Mouse (Mus musculus) left cerebral cortex, adult 8-10 months (tissue): ENCODE results near the gene Brca2. TPM values are rescaled to one million over a fixed set of nuclear protein-coding genes. Genes with fewer than 3 reads are reported as not detected.
A peak's percentile ranks its signal among the peaks of the same experiment; 100 is the strongest.

Source experiments
- DNase-seq, 2 experiments: peaks; one replicate each; pipeline ENCODE4 v3.0.0; 2022; ENCODE audit warnings: low spot score in 2 of 2
- total RNA-seq, 4 experiments: library from RNA; stranded (reverse); gene quantifications; 2 replicates each; pipeline ENCODE4 v1.2.4; 2022

Brca2 gene
- total RNA-seq, 4 experiments from 2014 or later: 8.7 to 12.2 (median 9.7) TPM

DNA sequence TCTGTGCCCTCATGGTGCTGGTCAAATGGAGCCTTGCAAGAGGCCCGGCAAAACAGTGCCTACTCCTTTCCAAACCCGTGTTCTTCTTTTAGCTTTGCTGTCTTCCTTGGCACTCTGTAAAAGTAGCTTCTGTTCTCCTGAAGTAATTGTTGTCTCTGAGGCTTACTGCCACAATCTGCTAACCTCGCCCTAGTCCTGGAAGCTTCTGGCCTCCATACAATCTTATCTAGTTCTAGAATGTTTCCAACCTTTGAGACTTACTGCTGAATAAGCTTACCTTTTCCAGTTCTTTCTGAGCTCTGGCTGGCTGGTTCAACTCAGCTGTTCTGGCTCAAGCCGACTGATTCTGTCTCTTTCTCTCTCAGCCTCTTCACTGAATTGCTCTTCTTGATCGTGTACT lies 39.4 kb downstream of the Brca2 start:
- no peak for DNase-seq

DNA sequence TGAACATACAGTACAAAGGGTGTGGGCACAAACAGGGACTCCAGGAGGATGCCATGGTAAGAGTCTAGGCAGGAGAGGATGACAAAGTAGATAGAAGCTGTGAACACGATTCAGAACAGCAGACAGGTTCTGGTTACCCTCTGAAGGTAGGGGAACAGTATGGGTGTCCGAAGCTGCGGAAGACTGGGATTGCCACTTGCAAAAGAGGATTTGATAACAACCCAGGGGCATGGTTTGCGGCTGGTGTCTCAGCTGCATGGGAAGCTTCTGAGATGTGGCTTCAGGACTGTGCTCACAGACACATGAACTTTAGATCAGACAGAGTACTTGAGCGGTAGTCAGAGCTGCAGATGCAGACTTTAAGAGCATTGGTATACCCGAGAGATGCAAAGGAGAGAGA lies 42.0 kb downstream of the Brca2 start:
- DNase-seq: no peak

DNA sequence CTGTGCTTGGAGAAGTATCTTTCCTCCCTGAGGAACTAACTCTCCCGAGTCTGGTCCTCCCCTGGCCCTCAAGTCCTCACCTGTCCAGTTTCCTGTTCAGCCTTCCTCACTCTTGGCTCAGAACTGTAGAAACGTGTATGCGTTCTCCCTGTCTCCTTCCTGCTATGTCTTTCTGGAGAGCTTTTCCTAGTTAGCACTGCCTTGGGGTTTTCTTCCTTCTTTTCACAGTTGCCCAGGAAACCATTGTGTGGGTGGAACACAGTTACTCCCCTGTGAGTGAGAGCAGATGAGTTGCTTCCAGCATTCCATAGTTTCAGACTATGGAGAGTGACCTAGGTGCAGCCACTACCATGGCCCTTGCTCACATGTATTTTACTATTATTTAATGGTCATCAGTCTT lies 43.8 kb downstream of the Brca2 start:
- DNase-seq: peak in 1 of 2 experiments; percentile 58

DNA sequence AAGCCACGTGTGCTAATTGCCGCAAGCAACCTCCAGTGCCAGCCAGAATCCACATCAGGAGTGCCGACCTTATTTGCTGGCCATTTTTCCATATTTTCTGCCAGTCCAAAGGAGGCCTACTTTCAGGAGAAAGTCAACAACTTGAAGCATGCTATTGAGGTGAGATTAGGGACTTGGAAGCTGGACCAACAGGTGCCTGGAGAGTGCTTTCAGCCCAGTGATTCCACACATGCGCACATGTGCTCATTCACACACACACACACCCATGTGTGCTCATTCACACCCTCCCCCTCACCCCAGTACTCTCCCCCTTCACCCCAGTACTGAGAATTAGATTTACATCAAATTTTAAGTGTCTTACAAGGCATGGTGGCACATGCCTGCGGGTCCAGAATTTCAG lies 44.5 kb downstream of the Brca2 start:
- no peak for DNase-seq

DNA sequence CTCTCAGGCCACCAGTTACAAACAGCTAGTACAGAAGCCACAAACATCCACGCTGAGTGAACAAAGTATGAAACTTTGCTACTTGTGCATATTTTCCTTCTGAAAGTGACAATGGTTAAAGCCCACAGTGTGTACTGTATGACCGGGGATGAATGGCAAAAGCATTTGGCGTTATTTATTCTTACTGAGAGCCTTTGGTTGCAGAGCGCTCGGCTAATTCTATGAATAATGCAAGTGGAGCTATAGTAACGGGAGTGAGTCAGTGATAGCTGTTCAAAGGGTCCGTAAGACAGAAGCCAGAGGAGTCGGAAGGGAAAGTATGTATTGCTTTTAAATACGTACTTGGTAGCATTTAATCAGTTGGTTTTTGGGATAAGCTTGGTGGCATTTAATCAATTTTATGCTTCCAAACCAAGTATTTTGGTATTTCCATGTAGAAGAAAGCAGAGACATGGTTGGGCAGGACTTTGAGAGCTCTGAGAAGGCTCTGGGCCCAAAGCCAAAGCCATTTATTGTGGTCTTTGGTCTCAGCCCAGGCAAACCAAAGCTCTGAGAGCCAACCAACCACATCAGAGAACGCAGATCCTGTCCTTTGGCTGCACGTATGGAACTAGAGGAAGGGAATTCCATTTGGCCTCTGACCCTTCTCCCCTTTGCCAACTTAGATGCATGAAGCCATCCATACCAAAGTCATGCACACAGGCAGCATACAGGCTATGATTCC lies 48.2 kb downstream of the Brca2 start:
- DNase-seq: no peak

DNA sequence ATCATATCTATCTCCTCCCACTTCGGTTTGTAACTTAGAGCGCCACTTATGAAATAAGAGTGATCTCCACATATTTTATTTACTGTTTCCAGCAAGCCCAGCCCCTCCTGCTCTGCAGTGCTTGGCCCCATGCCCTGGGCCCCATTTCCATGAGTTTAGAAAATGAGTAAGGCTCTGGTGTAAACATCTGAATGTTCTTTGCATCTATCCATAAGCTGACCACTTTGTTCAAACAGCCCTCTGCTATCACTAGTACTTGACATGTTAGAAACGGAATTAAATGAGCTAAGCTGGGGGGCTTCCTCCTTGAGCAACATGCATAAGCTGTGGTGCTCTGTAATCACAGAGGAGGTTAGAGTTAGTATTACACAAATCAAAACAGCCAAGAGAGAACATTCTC lies 52.0 kb downstream of the Brca2 start:
- no peak for DNase-seq

DNA sequence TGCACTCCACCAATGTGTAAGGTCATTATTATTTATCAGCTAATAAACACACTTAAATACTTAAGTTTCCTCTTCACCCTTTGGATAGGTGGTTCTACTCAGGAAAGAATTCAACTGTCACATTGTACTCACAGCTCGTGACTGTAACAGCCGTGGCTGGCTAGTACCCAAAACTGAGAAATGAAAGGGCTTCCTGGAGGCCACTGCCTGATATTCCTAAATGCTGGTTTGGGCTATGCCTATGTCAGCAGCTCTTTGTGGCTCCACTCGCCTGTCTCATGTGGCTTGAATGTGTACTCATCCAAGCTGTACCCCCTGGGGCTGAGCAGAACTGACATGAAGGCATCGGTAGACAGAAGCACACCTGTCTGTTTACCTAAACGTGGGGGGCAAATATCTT lies 52.5 kb downstream of the Brca2 start:
- DNase-seq: no peak

DNA sequence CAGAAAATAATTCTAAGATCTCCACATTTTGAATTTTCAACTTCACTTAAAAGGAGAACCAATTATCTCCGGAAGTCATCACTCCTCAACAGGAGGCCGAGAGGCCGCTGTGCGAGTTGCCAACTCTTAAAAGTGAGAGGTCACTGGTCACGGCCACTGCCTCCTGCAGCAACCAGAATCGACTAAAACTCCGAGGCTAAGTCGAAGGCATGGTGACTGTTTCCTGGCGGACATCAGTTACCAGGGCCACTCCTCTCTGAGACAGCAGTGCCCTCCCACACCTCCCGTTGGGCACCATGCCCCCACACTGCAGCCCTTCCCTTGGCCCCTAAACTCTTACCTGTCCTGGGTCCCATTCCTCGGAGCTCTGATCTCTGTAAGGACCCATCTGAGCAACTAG lies 54.4 kb downstream of the Brca2 start:
- no peak for DNase-seq

DNA sequence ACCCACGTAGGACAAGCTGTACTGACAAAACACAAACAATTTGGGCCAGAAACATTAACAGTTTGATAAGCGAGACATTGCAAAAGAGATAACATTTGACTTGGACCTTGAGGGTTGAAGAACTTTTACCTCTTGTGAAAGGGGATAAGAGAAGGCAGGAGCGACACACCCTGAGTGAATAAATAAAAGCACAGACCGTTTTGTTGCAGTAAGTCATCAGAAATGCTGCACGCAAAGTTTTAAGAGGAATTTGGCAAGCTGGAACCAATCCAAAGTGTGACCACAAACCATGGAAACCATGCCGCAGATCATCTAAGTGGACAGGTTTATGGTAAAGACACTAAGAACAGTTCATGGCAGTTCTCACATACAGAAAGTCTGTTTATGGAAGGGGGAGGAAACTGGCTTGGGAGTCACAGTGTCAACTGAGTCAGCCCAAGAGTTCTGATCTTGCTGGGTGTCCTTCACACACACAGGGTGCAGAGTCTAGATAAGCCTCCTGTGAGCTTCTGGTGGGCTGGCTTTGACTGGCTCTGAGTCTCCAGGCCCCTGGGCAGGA lies 56.3 kb downstream of the Brca2 start:
- no peak for DNase-seq

DNA sequence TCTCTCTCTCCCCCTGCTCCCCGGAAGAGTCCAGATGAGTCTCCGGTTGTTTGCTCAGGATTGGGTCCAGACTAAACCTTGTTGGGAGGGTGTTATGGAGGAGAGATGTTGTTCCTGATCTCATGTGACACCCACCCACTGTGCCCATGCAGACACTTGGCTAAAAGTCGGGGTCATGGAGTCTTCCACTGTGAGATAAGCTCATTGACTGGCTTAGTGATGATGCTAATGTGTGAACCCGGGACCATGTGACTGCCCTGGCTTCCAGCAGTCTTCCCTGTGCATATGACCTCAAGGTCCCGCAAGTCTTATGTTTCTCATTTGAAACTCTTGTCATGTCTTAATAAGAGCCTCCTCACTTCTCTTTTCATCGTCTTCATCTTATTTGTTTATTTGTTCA lies 58.8 kb downstream of the Brca2 start:
- DNase-seq: no peak

DNA sequence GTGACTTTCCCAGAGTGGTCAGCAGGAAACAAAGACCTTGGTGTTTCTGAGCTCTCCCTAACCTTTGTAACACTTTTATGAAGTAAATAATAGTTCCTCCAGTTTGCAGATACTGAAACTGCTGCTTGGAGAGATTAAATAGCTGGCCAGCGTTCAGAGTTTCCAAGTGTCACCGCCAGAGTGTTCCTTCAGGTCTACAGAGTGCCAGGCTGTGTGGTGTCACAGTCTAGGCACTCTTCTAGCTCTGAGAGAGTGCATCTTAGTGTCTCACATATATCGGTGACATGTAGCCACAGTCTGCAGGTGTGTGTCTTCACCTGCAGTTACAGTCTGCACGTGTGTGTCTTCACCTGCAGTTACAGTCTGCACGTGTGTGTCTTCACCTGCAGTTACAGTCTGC lies 60.8 kb downstream of the Brca2 start:
- no peak for DNase-seq

DNA sequence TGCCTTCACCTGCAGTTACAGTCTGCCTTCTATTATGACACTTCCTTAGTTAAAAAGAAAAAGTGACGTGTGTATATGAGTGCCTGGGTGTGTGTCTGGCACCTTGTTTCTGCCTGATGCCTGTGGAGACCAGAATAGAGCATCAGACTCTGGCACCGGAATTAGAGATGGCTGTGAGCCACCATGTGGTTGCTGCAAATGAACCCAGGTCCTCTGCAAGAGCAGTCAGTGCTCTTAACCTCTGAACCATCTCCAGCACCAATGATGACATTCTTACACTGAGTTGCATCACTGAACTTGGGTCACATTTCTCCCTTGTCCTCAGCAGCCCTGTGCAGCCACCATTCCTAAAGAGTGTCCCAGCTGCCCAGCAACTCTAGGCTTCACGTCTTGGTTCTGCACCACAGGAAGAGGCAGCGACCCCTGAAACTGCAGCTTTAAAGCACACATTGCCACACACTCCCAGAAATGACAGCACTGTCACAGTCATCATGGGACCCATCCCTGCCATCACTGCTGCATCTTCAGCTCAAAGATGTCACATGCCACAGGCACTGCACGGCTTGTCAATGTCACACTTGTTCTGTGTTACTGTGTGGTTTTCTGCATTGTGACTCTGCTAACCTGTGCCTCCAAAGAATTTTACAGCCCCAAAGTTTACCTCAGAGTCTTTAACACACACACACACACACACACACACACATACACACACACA lies 61.3 kb downstream of the Brca2 start:
- DNase-seq: no peak

DNA sequence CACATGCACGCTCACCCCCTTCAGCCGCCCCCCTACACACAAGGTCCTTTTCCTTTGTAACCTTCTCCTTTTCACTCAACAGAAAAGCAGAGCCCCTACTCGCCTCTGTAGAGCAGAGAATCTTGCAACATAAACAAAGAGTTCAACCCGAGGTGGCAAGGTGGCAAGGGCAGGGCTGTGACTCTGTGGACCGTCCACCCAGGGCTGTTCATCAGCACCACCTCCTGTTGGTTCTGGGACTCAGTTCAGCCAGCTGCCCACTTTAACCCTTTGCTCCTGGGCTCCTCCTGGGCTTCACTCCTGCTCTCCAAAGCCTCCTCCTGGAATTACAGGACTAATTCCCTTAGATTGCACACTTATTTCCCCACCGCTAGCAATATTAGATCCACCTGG lies 61.9 kb downstream of the Brca2 start:
- DNase-seq: no peak

DNA sequence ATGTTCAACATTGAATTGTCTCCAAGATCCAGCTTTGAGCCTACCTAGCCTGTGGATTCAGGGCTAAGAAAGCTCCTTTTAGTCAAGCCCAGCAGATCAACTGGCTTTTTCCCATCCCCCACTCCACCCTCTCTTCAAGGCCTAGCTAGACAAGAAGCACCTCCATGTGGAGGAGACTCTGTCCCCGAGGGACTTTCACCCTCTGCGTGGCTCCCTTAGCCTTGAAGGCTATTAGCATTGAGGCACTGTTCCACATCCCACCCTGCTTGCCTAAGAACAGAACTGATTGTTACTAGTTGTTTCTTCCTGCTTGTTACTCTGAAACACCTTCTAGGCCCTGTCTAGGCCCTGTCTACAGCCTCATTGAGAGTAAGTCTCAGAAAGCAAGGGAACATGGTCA lies 67.5 kb downstream of the Brca2 start:
- no peak for DNase-seq

DNA sequence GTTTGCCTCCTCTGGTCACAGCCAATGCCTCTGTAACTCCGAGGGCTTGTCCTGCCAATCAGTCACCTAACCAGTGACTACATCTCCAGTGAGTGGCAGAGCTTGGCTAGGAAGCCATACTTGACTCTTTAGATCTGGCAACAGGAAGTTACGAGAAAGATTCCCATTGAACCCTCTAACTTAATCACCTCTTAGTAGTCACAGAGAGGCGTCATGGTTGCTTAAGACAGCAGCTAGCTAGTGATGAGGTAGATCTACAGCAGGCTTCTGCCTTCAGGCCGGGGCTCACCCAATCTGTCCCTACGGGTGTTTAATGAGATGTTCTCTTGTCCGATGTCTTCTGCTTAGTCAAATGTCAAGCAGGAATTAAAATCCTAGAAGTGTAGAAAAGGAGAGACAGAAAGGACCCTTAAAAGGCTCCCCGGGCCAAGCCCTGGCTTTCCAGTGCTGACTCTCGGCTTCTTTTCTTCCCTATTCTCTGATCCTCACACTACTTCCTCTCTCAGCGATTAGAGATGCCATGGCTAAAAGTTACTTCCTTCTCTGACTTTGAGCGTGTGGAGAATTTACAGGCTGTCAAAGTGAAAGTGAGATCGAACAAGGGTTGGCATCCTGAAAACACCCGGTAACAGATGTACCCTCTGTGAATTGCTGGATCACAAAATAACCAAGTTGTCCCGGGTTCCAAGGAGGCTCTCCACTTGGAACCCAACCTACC lies 69.9 kb downstream of the Brca2 start:
- no peak for DNase-seq

DNA sequence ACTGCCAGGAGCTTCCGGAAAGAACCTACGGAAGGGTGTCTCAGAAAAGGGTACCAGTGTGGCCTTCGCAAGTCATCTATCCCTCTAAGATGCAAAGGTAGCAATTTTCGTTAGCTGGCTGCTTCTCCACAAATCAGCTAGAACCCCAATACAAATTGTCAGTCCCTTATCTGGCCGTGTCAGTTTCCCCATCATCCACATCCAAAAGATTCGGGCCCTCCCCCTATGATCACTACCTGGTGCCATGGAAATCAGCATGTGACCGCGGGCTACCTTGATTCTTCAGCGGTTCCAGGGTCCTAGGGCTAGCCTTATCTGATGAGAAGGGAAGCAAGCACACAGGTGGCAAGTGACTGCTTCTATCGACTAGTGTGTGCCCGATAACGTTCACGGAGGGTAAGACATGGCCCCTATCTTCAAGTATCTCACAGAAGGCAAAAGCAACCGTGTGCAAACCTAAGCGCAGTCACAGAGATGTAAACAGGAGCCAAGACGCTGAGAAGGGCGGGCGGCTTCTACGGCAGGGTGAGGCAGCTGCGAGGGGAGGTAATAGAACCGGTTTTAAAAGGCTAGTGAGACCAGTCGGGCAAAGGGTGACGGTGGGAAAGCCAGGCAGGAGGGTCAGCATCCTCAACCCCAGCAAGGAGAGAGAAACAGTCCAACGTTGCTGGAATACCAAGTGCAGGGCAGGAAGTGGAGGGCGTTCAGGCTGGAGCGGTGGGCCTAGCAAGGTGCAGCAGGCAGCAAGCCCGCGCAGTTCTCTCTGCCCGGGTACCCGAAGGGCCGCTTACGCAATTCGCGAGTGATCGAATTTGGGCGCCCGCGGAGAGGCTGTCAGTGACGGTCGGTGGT lies 70.7 kb downstream of the Brca2 start:
- peak in 1 of 2 experiments; percentile 47 for DNase-seq

DNA sequence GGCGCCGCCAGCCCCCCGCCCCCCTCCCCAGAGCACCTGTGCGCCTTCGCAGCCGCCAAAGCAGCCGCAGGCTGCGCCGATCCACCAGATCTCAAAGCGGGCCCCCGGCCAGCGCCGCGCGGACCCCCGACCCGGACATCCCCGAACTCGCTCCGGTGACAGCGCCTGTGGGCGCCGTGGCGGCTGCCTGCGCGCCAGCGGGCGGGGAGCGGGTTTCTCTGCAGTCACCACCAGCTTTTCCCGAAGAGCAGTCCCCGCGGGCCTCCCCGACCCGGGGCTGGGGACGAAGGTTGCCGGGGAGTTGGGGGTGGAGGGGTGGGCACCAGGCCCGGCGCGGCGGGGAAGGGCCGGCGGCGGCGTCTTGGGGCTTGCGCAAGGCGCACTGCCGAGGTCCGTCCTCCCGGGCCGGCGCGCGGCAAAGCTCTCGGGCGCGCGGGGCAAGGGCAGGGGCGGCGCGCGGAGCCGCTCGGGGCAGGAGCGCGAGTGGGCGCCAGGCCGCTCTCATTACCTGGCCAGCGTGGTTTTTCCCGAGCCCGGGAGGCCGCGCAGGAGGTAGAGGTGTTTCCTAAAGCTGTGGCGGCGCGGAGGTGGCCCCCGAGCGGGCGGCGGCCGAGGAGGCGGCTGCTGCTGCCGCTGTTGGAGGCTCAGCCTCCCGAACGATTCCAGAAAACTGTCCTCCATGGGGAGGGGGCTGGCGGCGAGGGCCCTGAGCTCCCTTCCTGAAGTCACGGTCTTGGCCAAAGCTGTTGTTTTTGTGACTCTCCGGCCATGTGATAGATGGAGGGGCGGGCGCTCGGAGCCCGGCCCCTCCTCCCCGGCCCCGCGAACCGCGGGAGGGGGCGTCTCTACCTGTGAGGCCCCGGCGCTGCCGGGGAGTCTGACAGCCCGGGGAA lies 71.6 kb downstream of the Brca2 start:
- peak; percentile 59 to 70 for DNase-seq

DNA sequence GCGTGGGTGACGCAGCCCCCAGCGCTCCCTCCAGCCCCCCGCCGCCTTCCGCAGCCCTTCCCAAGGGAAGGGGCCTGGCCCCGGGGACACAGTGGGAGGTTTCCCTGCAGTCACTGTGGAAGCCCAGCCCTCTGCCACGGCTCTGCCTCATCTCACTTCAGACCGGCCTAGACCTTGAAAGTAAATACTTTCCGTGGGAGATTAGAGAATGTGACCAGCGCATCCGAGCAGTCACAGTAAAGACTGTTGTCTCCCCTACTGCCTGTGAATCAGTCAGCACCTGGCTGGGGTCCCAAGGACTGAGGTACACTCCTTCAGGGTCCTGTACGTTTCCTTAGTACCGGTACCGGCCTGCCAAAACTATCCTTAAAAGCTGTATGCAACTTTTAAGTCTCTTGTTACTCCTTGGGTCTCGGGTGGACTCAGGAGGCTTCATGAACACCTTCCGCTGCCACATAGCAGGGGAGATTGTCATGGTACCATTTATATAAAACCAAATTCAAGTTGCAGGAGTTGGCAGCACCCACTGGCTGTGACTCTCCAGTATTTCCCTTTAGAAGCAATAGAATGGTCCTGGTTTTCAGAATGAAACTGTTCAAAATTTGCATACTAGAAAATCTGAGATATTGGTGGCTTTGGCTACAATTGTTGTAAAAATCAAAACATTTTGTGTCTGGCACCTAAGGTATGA lies 72.4 kb downstream of the Brca2 start:
- no peak for DNase-seq

DNA sequence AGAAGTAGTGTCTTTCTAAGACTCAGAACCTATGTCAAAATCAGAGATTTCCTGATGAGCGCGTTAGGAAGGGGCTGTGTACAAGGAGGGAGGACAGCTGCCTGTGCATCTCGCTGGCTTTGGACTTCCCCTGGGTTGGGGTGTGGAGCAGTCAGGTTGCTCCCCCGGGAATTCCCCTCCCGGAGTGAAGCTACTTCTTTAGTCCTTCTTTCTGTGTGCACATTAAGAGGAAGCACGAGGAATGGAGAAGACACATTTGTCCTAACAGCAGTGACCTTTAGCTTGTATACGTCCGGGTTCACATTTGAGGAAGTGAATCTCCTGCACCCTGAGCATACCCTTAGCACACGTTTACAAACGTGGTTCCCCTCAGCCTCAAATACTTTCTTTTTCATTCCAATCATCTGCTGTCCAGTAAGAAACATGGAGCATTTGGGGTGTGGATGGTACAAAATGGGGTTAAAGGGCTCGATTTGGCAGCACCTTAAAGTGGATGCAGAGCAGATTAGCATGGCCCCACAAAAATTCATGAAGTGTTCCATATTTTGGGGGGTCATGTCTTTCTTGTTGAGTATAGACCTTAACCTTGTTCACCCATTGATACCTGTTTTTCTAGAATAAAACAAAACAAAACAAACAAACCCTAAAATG lies 73.1 kb downstream of the Brca2 start:
- DNase-seq: no peak
